Mouse (Mus musculus) heart, embryonic 16.5 days (tissue): ENCODE measurements around the gene Hydin. TPM values are rescaled to one million over a fixed set of nuclear protein-coding genes. Genes with fewer than 3 reads are reported as not detected.

Experiments used
- ATAC-seq: fragments of 200-750 bp; cut with Nextera tagmentation; replicated peaks from 2 replicates; pipeline ENCODE4 v1.8.0; 2017; ENCODE audit warnings: moderate number of reproducible peaks; ENCODE audit not compliant: insufficient read depth, low FRiP score; ENCODE audit errors: extremely low read depth
- H3K27ac ChIP-seq: fragments of 300-500 bp; sonication (generic); 2 replicates; pipeline ENCODE4 v1.5.1; 2014; ENCODE audit warnings: mild to moderate bottlenecking, low read length, control low read depth, moderate library complexity
- H3K27me3 ChIP-seq: fragments of 300-500 bp; sonication (generic); 2 replicates; pipeline ENCODE4 v1.6.1; 2014; ENCODE audit warnings: low read length, mixed read lengths; ENCODE audit not compliant: control insufficient read depth, insufficient read depth
- H3K36me3 ChIP-seq: fragments of 300-500 bp; sonication (generic); 2 replicates; pipeline ENCODE4 v1.6.1; 2014; ENCODE audit not compliant: control insufficient read depth, insufficient read depth
- H3K4me1 ChIP-seq: fragments of 300-500 bp; sonication (generic); 2 replicates; pipeline ENCODE4 v1.6.1; 2014; ENCODE audit warnings: low read length, mixed read lengths; ENCODE audit not compliant: control insufficient read depth, insufficient read depth
- H3K4me2 ChIP-seq: fragments of 300-500 bp; sonication (generic); 2 replicates; pipeline ENCODE4 v1.6.1; 2014; ENCODE audit warnings: low read depth, mild to moderate bottlenecking, control low read depth, low read length
- H3K4me3 ChIP-seq: fragments of 300-500 bp; sonication (generic); 2 replicates; pipeline ENCODE4 v1.5.1; 2014; ENCODE audit warnings: mild to moderate bottlenecking, control low read depth, low read length
- H3K9ac ChIP-seq: fragments of 300-500 bp; sonication (generic); 2 replicates; pipeline ENCODE4 v1.6.1; 2014; ENCODE audit warnings: low read length, control low read depth
- H3K9me3 ChIP-seq: fragments of 300-500 bp; sonication (generic); replicated peaks from 2 replicates; pipeline ENCODE4 v1.6.1; 2016; ENCODE audit warnings: low read length; ENCODE audit not compliant: control insufficient read depth
- WGBS: fragments of 180-500 bp; shearing (Covaris S2); extraction: QIAGEN DNeasy Blood & Tissue Kit; methylation state at CpG from one replicate; pipeline ENCODE4 v1.1.7; 2014; 5-methylcytosine and 5-hydroxymethylcytosine counted together
- polyA plus RNA-seq: library from polyadenylated mRNA; unstranded; fragments of >200 nt; fragmentation: Nextera tagmentation; extraction: Ambion mirVana; gene quantifications from 2 replicates; pipeline ENCODE4 v1.2.1, GENCODE M21; 2015

The Hydin gene
- polyA plus RNA-seq, 1 experiment from 2014 or later: 0.11 TPM

DNA sequence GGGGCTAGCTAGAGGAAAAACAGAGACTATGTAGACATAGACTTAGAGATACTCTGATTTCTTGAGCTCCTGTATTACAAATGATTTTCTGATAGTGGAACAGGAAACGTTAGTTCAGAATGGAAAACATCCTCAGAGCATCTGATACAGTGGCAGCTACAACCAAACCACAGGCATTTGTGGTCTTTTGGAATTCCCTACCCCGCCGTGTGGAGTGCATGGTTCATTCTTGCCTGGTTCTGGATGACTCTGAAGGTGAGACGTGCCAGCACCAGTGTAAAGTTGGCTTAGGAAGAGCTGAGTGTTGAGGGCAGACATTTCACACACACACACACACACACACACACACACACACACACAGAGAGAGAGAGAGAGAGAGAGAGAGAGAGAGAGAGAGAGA lies 12.8 kb upstream of the Hydin start:
- H3K27ac ChIP-seq: no peak overlapping the region
- no peaks in the 10 kb centered on the region for H3K9me3 ChIP-seq
- WGBS: 59% methylated on average over 4 of the region's 4 CpGs
- H3K4me2 ChIP-seq: no peak overlapping the region
- H3K27me3 ChIP-seq: no peaks in the 10 kb centered on the region
- no peak overlapping the region for H3K9ac ChIP-seq
- no peak for ATAC-seq
- H3K36me3 ChIP-seq: no peaks in the 10 kb centered on the region
- no peaks in the 10 kb centered on the region for H3K4me1 ChIP-seq
- H3K4me3 ChIP-seq: no peak overlapping the region

DNA sequence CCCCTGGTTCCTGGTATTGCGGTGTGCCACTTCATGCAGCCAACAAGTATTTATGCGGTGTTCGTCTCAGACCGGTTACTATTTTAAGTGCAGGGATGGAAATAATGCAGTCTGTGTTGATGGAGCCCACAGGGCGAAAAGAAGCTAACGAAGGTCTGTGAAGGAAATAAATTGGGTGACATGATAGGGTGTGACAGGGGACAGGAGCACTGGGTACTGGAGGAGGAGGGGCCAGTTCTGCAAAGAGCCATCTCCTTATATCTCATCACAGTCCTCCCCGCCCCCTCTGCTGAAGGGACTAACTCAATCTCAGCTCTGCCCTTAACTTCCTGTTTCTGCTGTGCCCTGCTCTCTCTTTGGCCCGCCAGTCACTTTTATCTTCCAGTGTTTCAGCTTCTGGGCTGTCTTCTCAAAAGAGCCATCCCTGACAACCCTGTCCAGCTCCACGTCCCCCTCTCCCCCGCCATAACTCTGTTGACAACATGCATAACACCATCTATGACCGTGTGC lies 926 bp upstream of the Hydin start:
- ATAC-seq: no peak
- H3K4me3 ChIP-seq: no peak overlapping the region
- H3K9ac ChIP-seq: no peak overlapping the region
- H3K4me2 ChIP-seq: no peak overlapping the region; the same call in 1 of the 2 replicates
- WGBS: 43% methylated on average over 11 of the region's 11 CpGs
- peaks cover 8% of the 10 kb centered on the region; the same call in 1 of the 2 replicates for H3K27me3 ChIP-seq
- H3K9me3 ChIP-seq: no peaks in the 10 kb centered on the region
- peaks cover 12% of the 10 kb centered on the region for H3K4me1 ChIP-seq
- H3K27ac ChIP-seq: no peak overlapping the region
- H3K36me3 ChIP-seq: no peaks in the 10 kb centered on the region

GRCm38 (mm10) chr8:110267268-110267667 lies 491 bp downstream of the Hydin start:
- Histone ChIP-seq H3K9ac (peak overlapping the region; percentile 25; the same call in 1 of the 2 replicates), H3K27ac (no peak overlapping the region), H3K4me3 (peak overlapping the region; percentile 46), H3K27me3 (peaks cover 8% of the 10 kb centered on the region; the same call in 1 of the 2 replicates), H3K4me1 (peaks cover 12% of the 10 kb centered on the region), H3K4me2 (peak overlapping the region; percentile 71), H3K36me3 (no peaks in the 10 kb centered on the region), H3K9me3 (no peaks in the 10 kb centered on the region)
- ATAC-seq: no peak
- 8% methylated on average over 12 of the region's 12 CpGs for WGBS

DNA sequence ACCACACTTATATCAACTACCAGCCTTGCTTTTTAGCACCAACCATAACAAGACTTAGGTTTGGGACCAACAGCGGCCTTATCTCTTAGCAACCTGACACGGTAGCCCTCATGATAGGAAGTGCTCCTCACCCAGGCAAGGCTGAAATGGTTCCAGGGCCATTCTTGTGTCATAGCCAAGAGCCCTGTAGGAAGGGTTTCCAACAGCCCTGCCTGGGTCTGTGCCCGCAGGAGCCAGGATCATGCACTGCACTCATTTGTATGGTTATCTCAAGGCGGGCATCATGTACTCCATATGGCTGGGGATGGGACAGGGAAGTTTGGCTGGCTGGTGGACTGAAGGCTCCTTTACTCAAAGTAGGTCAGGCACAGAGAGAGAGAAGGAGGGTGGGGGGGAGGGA lies 3.9 kb downstream of the Hydin start:
- Histone ChIP-seq H3K4me3 (no peak overlapping the region), H3K27ac (no peak overlapping the region), H3K36me3 (no peaks in the 10 kb centered on the region), H3K9me3 (no peaks in the 10 kb centered on the region), H3K4me1 (peaks cover 12% of the 10 kb centered on the region), H3K27me3 (peaks cover 8% of the 10 kb centered on the region; the same call in 1 of the 2 replicates), H3K4me2 (no peak overlapping the region), H3K9ac (no peak overlapping the region)
- ATAC-seq: no peak
- WGBS: 59% methylated on average over 4 of the region's 4 CpGs

DNA sequence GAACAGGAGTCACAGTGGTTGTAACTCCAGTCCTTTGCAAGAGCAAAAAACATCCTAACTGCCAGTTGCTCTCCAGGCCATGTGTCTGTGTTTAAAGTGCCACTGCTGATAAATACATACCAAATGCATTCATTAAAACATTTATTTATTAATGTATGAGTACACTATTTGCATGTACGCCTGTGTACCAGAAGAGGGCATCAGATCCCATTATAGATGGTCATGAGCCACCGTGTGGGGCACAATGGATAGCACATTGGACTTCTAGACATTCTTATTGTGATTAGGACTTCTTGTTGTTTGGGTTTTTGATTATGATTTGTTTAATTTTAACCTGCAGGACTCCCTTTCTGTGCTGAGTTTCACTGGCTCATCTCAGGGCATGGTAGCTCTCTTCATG lies 6.6 kb downstream of the Hydin start:
- no peak for ATAC-seq
- Histone ChIP-seq H3K27ac (no peak overlapping the region), H3K36me3 (no peaks in the 10 kb centered on the region), H3K4me2 (no peak overlapping the region), H3K9me3 (no peaks in the 10 kb centered on the region), H3K27me3 (no peaks in the 10 kb centered on the region), H3K9ac (no peak overlapping the region), H3K4me1 (no peaks in the 10 kb centered on the region), H3K4me3 (no peak overlapping the region)
- 63% methylated on average over 2 of the region's 2 CpGs for WGBS

DNA sequence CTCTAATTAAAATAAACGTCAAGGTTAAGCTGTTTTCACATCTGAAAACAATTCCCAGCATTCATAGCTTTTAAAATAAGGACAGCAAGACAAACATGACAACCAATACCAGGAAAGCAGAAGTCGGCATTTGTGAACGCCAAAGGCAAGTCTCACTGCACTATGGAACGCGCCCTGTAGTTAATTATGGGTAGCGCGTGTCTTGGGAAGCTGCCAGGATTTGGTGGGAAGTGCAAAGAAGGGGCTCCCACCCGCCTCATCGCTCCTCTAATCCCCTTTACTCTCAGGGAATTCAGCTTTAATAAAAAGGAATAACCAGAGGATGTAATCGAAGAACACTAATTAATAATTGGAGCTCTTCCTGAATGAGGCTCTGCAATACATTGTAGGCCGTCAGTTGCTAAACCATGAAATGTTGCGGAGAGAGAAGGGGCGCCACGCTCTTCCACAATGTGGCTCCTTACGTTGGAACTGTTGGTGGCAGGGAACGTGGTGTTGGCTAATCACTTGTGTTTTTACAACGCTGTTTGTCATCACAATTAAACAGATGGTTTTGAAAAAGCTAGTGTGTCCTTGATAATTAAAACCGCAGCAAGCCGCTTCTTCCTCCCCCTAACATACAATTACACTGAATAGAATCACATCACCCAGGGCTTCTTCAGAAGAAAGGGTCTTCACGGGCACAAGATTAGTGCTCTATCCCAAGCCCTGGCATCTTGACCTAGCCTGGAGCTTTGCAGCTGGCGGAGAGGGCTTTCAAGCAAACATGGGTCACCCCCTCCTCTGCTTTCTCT lies 8.9 kb downstream of the Hydin start:
- Histone ChIP-seq H3K4me2 (no peak overlapping the region), H3K27ac (no peak overlapping the region), H3K4me1 (no peaks in the 10 kb centered on the region), H3K27me3 (no peaks in the 10 kb centered on the region), H3K9ac (no peak overlapping the region), H3K4me3 (no peak overlapping the region), H3K9me3 (no peaks in the 10 kb centered on the region), H3K36me3 (no peaks in the 10 kb centered on the region)
- WGBS: 82% methylated on average over 21 of the region's 21 CpGs
- ATAC-seq: no peak

- H3K4me3 ChIP-seq: no peak overlapping the region
- no peaks in the 10 kb centered on the region for H3K36me3 ChIP-seq
- no peak overlapping the region for H3K9ac ChIP-seq
- H3K27me3 ChIP-seq: no peaks in the 10 kb centered on the region
- H3K9me3 ChIP-seq: no peaks in the 10 kb centered on the region
- no peak overlapping the region for H3K27ac ChIP-seq
- no peak for ATAC-seq
- H3K4me1 ChIP-seq: no peaks in the 10 kb centered on the region
- 88% methylated on average over 1 of the region's 1 CpGs for WGBS
- no peak overlapping the region for H3K4me2 ChIP-seq
Observed at GRCm38 (mm10) chr8:110276259-110276560, 9.4 kb downstream of the Hydin start.

GRCm38 (mm10) chr8:110312715-110313114 lies 45.9 kb downstream of the Hydin start:
- Histone ChIP-seq H3K4me3 (no peak overlapping the region), H3K27ac (no peak overlapping the region), H3K4me2 (no peak overlapping the region), H3K27me3 (no peaks in the 10 kb centered on the region), H3K9me3 (no peaks in the 10 kb centered on the region), H3K4me1 (no peaks in the 10 kb centered on the region), H3K9ac (no peak overlapping the region), H3K36me3 (no peaks in the 10 kb centered on the region)
- no peak for ATAC-seq
- 46% methylated on average over 2 of the region's 2 CpGs for WGBS

DNA sequence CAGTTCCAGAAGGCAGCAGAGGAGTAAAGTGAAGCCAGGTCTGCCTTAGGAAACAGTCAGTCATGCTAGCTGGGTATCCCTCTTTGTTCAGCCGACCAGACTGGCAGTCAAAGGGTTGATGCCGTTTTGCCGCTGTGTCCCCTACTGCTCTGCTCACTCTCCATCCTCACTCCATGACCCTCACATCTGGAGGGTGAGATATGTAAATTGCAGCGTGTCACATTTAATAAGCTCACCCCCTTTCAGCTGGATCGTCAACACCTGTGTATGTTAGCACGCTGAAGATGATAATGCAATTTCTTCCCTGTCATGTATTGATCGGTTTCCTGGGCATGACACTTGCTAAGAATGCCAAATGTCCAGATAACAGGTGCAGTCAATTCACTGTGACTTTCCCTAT lies 49.0 kb downstream of the Hydin start:
- no peak for ATAC-seq
- Histone ChIP-seq H3K27me3 (no peaks in the 10 kb centered on the region), H3K9me3 (no peaks in the 10 kb centered on the region), H3K4me1 (no peaks in the 10 kb centered on the region), H3K9ac (no peak overlapping the region), H3K4me2 (no peak overlapping the region), H3K4me3 (no peak overlapping the region), H3K36me3 (no peaks in the 10 kb centered on the region), H3K27ac (no peak overlapping the region)
- WGBS: 66% methylated on average over 7 of the region's 7 CpGs
